Mouse (Mus musculus): ENCODE results near the gene Klhl21.

DNA sequence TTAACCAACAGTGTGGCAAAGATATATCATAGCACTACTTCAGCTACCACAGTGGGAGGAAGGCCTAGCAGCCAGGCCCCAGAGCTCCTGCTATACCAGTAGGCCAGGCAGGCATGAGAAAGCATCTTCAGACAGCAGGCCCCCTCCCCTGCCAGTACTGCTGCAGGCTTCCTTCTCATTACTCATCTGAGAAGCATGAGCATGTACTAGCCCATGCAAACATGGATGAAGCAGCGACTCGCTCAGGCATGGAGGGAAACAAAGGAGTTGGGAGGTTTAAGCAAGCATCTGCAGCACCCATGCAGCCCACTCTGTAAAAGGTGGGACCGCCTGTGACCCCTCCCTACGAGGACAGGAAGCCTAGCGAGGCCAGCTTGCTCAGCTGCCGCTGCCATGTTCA lies 10.5 kb downstream of the Klhl21 start:
- TF ChIP-seq CTCF (IDR thresholded peaks at IDR 0.05; ENCODE audit: low read depth, low read length) (no peak), POLR2A (IDR thresholded peaks at IDR 0.05; ENCODE audit: borderline replicate concordance, low read depth, low read length) (no peak)

All from bone marrow macrophage, adult 2 months (primary cell).